Mouse (Mus musculus) liver, embryonic 12.5 days (tissue): ENCODE results near the gene Hdgf. TPM values are rescaled to one million over a fixed set of nuclear protein-coding genes. Genes with fewer than 3 reads are reported as not detected.

Source experiments
- ATAC-seq: fragments of 200-750 bp; cut with Nextera tagmentation; 2 replicates; pipeline ENCODE4 v1.8.0; 2017; ENCODE audit warnings: moderate number of reproducible peaks, mild to moderate bottlenecking, moderate library complexity
- H3K27ac ChIP-seq: fragments of 300-500 bp; sonication (generic); 2 replicates; pipeline ENCODE4 v1.5.1; 2016; ENCODE audit warnings: mild to moderate bottlenecking
- H3K27me3 ChIP-seq: fragments of 300-500 bp; sonication (generic); replicated peaks from 2 replicates; pipeline ENCODE4 v1.6.1; 2016; ENCODE audit warnings: mild to moderate bottlenecking, moderate library complexity
- H3K36me3 ChIP-seq: fragments of 300-500 bp; sonication (generic); 2 replicates; pipeline ENCODE4 v1.6.1; 2016; ENCODE audit warnings: mild to moderate bottlenecking, moderate library complexity
- H3K4me1 ChIP-seq: fragments of 300-500 bp; sonication (generic); 2 replicates; pipeline ENCODE4 v1.6.1; 2016
- H3K4me2 ChIP-seq: fragments of 300-500 bp; sonication (generic); 2 replicates; pipeline ENCODE4 v1.6.1; 2016; ENCODE audit warnings: mild to moderate bottlenecking, moderate library complexity
- H3K4me3 ChIP-seq: fragments of 300-500 bp; sonication (generic); 2 replicates; pipeline ENCODE4 v1.5.1; 2016; ENCODE audit warnings: mild to moderate bottlenecking, moderate library complexity
- H3K9ac ChIP-seq: fragments of 300-500 bp; sonication (generic); 2 replicates; pipeline ENCODE4 v1.6.1; 2016; ENCODE audit warnings: mild to moderate bottlenecking, moderate library complexity
- H3K9me3 ChIP-seq: fragments of 300-500 bp; sonication (generic); replicated peaks from 2 replicates; pipeline ENCODE4 v1.6.1; 2016; ENCODE audit warnings: mild to moderate bottlenecking, moderate library complexity
- WGBS: fragments of 180-500 bp; shearing (Covaris S2); methylation state at CpG from one replicate; pipeline ENCODE4 v1.1.7; 2016; ENCODE audit not compliant: insufficient replicate concordance; 5-methylcytosine and 5-hydroxymethylcytosine counted together
- polyA plus RNA-seq: library from polyadenylated mRNA; unstranded; fragments of >200 nt; fragmentation: Nextera tagmentation; extraction: Ambion mirVana; gene quantifications from 2 replicates; pipeline ENCODE4 v1.2.1, GENCODE M21; 2016

The Hdgf gene
- polyA plus RNA-seq, 1 experiment from 2014 or later, result 400 TPM

DNA sequence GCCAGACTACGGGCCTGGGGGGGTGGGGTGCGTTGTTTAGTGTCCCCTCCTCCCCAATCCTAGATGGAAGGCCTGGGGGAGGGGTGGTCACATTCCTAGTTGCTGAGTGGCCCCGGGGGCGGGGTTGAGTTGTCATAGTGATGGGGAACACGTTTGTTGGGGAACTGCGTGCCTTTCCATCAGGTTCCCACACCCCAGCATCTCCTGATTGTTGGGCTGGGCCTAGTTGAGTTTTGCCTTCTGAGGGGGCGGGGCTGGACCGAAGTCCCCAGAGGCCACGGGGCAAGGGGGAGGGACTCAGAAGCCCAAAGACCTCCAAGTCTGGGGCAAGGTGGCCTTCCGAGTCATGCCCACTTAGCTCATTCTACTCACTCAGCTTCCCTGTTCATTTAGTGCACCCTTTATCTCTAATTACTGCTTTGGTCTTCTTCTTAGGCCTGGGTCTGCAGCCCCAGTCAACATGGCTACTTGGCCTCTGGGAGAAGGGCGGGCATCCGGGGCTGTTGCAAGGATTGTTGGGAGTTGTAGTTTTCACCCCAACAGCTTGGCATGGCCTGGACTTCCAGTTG, 4.5 kb downstream of the Hdgf start:
- Histone ChIP-seq H3K9ac (peak overlapping the region; percentile 100), H3K36me3 (peaks cover 65% of the 10 kb centered on the region), H3K4me2 (peak overlapping the region; percentile 84), H3K27me3 (no peaks in the 10 kb centered on the region), H3K4me3 (peak overlapping the region; percentile 97), H3K27ac (peak overlapping the region; percentile 97), H3K9me3 (no peaks in the 10 kb centered on the region), H3K4me1 (peaks cover 77% of the 10 kb centered on the region)
- peak; percentile 14 for ATAC-seq
- 16% methylated on average over 12 of the region's 12 CpGs for WGBS

DNA sequence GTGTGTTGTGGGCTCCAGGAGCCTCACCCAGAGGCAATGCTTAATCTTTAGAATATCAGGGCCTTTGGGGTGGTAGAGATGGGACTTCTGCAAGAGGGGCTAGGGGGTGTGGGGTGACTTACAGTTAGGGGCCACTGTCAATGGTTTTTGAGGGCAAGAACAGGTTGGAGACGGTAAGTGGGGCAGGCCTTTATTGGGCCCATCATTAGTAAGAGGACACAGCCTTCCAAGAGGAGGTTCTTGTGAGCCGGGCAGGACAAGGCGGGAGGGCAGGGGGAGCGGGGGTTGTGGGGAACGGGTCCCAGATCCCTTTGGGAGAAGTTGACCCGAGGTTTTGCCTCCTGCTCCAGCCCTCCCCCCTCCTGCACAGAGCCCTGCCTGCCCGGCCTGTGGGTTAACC, 7.4 kb downstream of the Hdgf start:
- WGBS, result 79% methylated on average over 7 of the region's 7 CpGs
- H3K9me3 ChIP-seq, result no peaks in the 10 kb centered on the region
- peaks cover 83% of the 10 kb centered on the region for H3K36me3 ChIP-seq
- peak overlapping the region; percentile 97 for H3K27ac ChIP-seq
- H3K4me2 ChIP-seq, result peak overlapping the region; percentile 38
- peaks cover 69% of the 10 kb centered on the region for H3K4me1 ChIP-seq
- peak overlapping the region; percentile 37 for H3K9ac ChIP-seq
- no peak overlapping the region for H3K4me3 ChIP-seq
- no peaks in the 10 kb centered on the region for H3K27me3 ChIP-seq
- no peak for ATAC-seq

DNA sequence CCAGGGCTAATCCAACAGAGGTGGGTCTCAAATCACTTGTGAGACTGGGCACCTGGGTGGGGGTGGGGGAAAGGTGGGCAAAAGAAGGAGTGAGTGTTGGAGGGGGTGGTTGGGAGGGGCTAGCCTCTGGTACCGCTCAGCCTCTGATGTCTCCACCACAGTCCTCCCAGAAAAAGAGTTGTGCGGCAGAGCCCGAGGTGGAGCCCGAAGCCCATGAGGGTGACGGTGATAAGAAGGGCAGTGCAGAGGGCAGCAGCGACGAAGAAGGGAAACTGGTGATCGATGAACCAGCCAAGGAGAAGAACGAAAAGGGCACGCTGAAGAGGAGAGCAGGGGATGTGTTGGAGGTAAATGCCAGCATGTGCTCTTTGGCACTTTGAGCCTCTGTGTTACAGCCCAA, 7.8 kb downstream of the Hdgf start:
- Histone ChIP-seq H3K9ac (peak overlapping the region; percentile 37), H3K4me2 (peak overlapping the region; percentile 38), H3K27me3 (no peaks in the 10 kb centered on the region), H3K36me3 (peaks cover 83% of the 10 kb centered on the region), H3K9me3 (no peaks in the 10 kb centered on the region), H3K4me3 (no peak overlapping the region), H3K27ac (peak overlapping the region; percentile 97), H3K4me1 (peaks cover 69% of the 10 kb centered on the region)
- WGBS, result 68% methylated on average over 10 of the region's 10 CpGs
- ATAC-seq, result peak; percentile 43

DNA sequence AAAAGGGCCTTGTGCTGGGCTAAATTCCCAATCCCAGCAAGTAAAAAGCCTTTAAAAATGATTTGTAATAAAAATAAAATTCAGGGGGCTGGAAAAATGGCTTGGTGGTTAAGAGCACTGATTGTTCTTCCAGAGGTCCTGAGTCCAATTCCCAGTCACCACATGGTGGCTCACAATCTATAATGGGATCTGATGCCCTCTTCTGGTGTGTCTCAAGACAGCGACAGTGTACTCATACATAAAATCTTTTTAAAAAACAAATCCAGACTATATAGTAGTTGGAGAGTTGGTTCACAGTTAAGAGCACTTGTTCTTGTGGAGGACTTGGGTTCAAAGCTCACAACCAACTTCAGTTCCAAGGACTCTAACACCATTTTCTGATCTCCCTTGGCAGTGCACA, 10.9 kb downstream of the Hdgf start:
- no peaks in the 10 kb centered on the region for H3K27me3 ChIP-seq
- no peak overlapping the region for H3K4me2 ChIP-seq
- H3K36me3 ChIP-seq, result peaks cover 65% of the 10 kb centered on the region

DNA sequence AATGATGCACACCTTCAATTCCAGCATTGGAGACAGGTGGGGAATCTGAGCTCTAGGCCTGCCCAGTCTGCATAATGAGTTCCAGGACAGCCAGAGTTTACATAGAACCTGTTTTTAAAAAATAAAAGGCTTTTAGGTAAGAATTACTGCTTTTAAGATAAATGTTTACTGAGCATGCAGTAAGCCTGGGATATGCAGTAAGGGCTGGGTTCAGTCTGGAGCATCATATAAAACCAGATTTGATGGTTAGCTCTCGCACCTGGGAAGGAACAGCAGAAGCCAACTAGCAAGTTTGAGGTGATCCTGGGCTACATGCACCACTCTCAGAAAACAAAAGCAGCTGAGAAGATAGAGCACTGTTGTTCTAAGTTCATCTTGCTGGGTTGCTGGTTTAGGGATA, 12.4 kb downstream of the Hdgf start:
- Histone ChIP-seq H3K36me3 (peaks cover 65% of the 10 kb centered on the region), H3K4me3 (peak overlapping the region; percentile 74), H3K27me3 (no peaks in the 10 kb centered on the region), H3K9me3 (no peaks in the 10 kb centered on the region), H3K9ac (peak overlapping the region; percentile 79; the same call in 1 of the 2 replicates), H3K4me2 (peak overlapping the region; percentile 85), H3K27ac (peak overlapping the region; percentile 80), H3K4me1 (peaks cover 38% of the 10 kb centered on the region)
- 77% methylated on average over 1 of the region's 1 CpGs for WGBS
- ATAC-seq, result no peak

More for the DNA sequence above, 10.9 kb downstream of the Hdgf start:
- Histone ChIP-seq H3K9me3 (no peaks in the 10 kb centered on the region), H3K27ac (peak overlapping the region; percentile 45; the same call in 1 of the 2 replicates), H3K4me1 (peaks cover 54% of the 10 kb centered on the region), H3K4me3 (no peak overlapping the region), H3K9ac (no peak overlapping the region)
- 85% methylated on average over 1 of the region's 1 CpGs for WGBS
- ATAC-seq, result no peak

DNA sequence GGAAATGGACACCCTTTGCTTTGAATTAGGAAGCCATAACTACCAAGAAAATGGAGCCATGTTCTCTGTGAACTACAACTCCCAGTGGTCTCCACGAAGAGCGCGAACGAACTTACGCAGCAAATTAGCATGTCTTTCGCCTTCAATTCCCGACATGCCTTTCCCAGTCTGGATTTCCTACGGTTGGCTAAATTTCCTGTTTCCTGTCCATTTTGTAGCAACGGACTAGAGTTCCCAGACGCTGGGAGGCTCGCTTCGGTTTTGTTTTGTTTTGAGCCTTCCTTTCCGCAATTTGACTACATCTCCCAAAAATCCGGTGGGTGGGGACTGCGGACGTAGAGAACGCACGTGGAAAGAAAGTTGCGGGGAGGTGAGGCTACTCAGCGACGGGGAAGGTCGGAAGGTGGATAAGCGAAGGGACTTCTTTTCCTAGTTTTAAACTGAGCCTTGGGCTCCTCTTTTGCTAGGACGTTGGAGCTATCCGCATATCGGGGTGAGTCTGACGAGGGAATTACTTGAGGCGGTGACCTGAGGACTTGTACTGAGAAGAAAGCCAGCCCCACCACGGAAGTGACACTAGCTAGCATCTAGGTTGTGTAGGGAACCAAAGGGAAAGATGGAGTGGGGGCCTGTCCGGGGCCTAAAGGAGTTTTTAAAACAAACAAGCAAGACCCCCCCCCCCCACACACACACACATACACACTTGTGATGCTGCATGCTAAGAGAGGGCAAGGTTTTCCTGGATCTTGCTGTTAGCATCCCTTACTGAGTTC, 13.4 kb downstream of the Hdgf start, which contains the start of gene Mrpl24:
TSS of gene Mrpl24 (plus strand) at position 171 of the 773 bp plus-strand sequence.
- Histone ChIP-seq H3K9me3 (no peaks in the 10 kb centered on the region), H3K27me3 (no peaks in the 10 kb centered on the region), H3K27ac (peak within 1 kb of the TSS; percentile 80)

DNA sequence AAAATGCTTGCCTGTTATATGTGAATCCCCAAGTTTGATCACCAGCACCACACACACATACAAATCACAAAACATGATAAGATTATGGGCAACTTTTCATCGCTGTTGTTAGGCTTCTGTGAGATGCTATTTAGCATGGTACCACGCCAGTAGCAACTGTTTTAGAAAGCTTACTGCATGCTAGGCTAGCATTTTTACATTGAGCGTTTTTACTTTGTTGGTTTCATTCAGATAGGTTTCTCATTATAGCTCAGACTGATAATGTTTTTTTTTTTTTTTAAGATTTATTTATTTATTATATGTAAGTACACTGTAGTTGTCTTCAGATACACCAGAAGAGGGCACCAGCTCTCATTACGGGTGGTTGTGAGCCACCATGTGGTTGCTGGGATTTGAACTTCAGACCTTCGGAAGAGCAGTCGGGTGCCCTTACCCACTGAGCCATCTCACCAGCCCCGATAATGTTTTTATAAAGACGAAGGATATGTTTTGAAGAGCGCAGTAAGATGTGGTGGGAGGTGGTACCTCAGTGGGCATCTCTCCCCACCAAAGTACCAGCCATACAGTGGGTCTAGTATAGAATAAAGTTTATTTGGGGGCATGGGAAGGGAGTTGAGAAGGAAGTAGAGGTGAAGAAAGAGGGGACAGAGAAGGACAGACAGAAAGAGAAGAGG, 14.3 kb downstream of the Hdgf start:
- H3K4me2 ChIP-seq, result peak overlapping the region; percentile 85
- H3K36me3 ChIP-seq, result peaks cover 65% of the 10 kb centered on the region
- H3K27me3 ChIP-seq, result no peaks in the 10 kb centered on the region
- peak overlapping the region; percentile 80 for H3K27ac ChIP-seq
- peak overlapping the region; percentile 74 for H3K4me3 ChIP-seq
- peaks cover 22% of the 10 kb centered on the region for H3K4me1 ChIP-seq
- ATAC-seq, result no peak
- H3K9ac ChIP-seq, result peak overlapping the region; percentile 79
- WGBS, result 52% methylated on average over 9 of the region's 9 CpGs
- no peaks in the 10 kb centered on the region for H3K9me3 ChIP-seq

More for the DNA sequence above, 13.4 kb downstream of the Hdgf start, which contains the start of gene Mrpl24:
- Histone ChIP-seq H3K4me1 (peaks cover 29% of the 10 kb centered on the region), H3K36me3 (peaks cover 65% of the 10 kb centered on the region), H3K4me3 (peak within 1 kb of the TSS; percentile 74), H3K4me2 (peak within 1 kb of the TSS; percentile 85), H3K9ac (peak within 1 kb of the TSS; percentile 79)
- WGBS, result under 1% methylated on average over 30 of the region's 30 CpGs
- ATAC-seq, result peak; percentile 75

DNA sequence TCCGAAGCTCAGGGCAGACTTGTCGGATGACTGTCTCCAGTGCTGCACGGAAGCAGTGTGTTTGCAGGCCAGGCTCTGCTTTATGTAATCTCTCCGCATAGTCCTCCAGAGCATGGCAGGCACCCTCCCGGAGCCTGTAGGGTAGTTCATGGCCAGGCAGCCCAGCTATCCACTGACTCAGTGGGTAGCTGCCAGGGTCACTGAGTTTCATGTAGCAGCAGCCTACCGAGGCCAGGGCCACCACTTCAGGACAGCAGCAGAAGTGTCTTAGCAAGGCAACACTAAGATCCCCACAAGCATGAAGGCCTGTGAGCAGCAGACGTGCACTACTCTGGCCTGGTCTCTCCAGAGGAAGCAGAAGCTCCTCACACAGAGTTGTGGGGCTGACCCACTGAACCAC, 18.9 kb downstream of the Hdgf start:
- H3K27me3 ChIP-seq, result no peaks in the 10 kb centered on the region
- no peaks in the 10 kb centered on the region for H3K9me3 ChIP-seq
- peaks cover 24% of the 10 kb centered on the region for H3K4me1 ChIP-seq
- H3K4me2 ChIP-seq, result no peak overlapping the region
- H3K4me3 ChIP-seq, result no peak overlapping the region
- H3K36me3 ChIP-seq, result peaks cover 63% of the 10 kb centered on the region
- no peak for ATAC-seq
- no peak overlapping the region for H3K9ac ChIP-seq
- no peak overlapping the region for H3K27ac ChIP-seq
- WGBS, result 88% methylated on average over 7 of the region's 7 CpGs

DNA sequence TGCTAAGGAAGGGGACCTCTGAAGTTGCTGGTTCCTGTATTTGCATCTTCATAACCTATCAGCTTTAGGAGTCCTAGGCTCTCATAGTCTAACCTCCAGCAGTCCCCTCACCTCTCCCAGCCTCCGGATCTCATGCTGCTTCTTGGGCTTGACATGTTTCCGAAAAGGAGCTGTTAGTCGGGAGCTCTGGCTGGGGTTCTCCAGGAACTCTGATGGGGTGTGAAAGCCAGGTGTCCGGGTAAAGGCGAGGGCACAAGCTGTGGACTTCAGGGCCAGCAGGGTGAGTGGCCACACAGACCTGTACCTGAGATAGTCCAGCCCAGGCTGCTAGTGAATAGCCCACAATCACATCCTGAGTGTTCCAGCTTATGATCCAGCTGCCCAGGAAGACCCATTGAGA, 21.3 kb downstream of the Hdgf start:
- peaks cover 68% of the 10 kb centered on the region for H3K36me3 ChIP-seq

DNA sequence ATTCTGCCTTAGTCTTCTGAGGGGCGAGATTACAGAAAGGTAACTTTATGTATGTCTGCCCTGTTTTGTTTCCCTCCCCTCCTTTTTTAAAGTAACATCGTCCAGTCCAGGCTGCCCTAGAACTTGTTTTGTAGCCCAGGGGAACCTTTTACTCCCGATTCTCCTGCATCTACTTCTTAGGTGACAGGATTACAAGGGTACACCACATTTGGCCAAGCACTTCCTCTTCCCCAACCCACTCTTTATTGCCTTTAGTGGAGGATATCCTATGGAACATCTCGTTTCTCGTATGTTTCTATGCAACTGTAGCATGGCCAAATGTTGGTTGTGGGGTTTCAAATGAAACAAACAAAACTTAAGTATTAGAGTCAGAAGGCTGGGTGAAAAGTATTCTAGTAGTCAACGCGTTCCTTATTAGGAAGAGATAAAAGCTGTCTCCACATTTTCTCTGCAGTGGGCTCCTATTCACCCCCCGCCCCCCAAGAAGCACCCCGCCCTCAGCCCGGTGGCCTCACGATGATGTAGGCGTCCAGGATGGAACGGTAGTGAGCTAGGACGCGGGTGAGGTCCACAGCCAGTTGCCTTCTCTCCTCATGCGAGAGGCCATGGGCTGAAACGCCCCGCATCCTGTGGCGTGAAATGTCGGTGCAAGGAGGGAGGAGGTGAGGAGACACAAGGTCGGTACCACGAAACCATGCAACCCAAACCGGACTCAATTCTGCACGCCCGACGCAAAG, 23.4 kb downstream of the Hdgf start:
- ATAC-seq, result peak; percentile 62
- WGBS, result 3% methylated on average over 26 of the region's 26 CpGs
- H3K27ac ChIP-seq, result peak overlapping the region; percentile 93
- H3K4me2 ChIP-seq, result peak overlapping the region; percentile 91
- peak overlapping the region; percentile 87 for H3K9ac ChIP-seq
- H3K4me3 ChIP-seq, result peak overlapping the region; percentile 85
- peaks cover 67% of the 10 kb centered on the region for H3K36me3 ChIP-seq
- peaks cover 48% of the 10 kb centered on the region for H3K4me1 ChIP-seq
- H3K27me3 ChIP-seq, result no peaks in the 10 kb centered on the region
- no peaks in the 10 kb centered on the region for H3K9me3 ChIP-seq

More for the DNA sequence above, 21.3 kb downstream of the Hdgf start:
- ATAC-seq, result no peak
- H3K27ac ChIP-seq, result no peak overlapping the region
- WGBS, result 89% methylated on average over 5 of the region's 5 CpGs
- H3K4me3 ChIP-seq, result no peak overlapping the region
- peaks cover 31% of the 10 kb centered on the region for H3K4me1 ChIP-seq
- no peak overlapping the region for H3K9ac ChIP-seq
- no peaks in the 10 kb centered on the region for H3K9me3 ChIP-seq
- H3K27me3 ChIP-seq, result no peaks in the 10 kb centered on the region
- no peak overlapping the region for H3K4me2 ChIP-seq

DNA sequence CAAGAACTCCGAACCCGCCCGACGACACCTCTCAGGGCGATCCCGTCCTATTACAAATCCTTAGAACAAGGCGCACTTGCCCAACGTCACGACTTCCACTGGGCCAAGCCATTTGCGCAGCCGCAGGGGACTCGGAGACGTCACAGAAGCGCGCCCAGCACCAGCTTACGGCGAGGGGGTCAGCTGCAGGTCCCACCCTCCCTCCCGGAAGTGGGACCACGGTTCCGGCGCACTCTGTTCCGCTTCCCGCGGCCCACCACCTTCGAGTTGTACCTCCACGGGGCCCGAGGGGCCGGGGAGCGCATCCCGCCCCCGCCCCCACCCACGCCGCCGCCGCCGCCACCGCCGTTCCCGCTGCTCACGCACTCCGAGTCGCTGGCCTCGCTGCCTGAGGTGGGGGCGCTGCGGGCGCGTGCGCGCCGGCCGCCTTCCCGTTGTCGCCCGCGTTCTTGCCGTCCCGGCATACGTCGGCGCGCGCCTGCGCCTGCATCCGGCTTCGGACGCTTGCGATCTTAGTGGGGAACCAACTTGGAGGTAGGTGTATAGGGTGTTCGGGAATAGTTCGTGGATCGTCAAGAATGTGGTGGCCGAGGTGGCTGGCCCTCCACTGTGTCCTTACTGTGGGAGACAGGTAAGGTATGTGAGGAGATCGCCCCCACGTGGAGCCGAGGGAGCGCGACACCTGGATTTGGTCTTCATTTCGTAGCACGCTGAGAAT, 24.1 kb downstream of the Hdgf start, which contains the start of the genes Isg20l2 and Rrnad1:
TSS of gene Isg20l2 (plus strand) at position 237 of the 718 bp plus-strand sequence.
TSS of gene Rrnad1 (minus strand) at position 640 of the 718 bp plus-strand sequence.
- H3K9ac ChIP-seq, result peak within 1 kb of the TSS; percentile 87
- H3K27ac ChIP-seq, result peak within 1 kb of the TSS; percentile 93
- H3K4me2 ChIP-seq, result peak within 1 kb of the TSS; percentile 91
- peaks cover 67% of the 10 kb centered on the region for H3K36me3 ChIP-seq
- peak; percentile 93 for ATAC-seq
- peaks cover 55% of the 10 kb centered on the region for H3K4me1 ChIP-seq
- under 1% methylated on average over 77 of the region's 78 CpGs for WGBS
- no peaks in the 10 kb centered on the region for H3K27me3 ChIP-seq
- H3K9me3 ChIP-seq, result no peaks in the 10 kb centered on the region
- peak within 1 kb of the TSS; percentile 85 for H3K4me3 ChIP-seq
